Mouse (Mus musculus) small intestine, adult 2 months (tissue): ENCODE measurements around the gene Dnajc4.

Experiments used
- CTCF ChIP-seq: fragments of 200-500 bp; IDR thresholded peaks from 2 replicates; pipeline ENCODE4 v1.5.1; 2012; ENCODE audit warnings: low read depth, mild to moderate bottlenecking, control low read depth, inconsistent platforms, low read length, moderate library complexity, mixed read lengths; ENCODE audit not compliant: insufficient replicate concordance, insufficient read length; ENCODE audit errors: extremely low read depth
- POLR2A ChIP-seq: fragments of 200-500 bp; IDR thresholded peaks from 2 replicates; pipeline ENCODE4 v1.6.1; 2012; ENCODE audit warnings: low read depth, mild to moderate bottlenecking, control low read depth, inconsistent platforms, low read length, moderate library complexity

DNA sequence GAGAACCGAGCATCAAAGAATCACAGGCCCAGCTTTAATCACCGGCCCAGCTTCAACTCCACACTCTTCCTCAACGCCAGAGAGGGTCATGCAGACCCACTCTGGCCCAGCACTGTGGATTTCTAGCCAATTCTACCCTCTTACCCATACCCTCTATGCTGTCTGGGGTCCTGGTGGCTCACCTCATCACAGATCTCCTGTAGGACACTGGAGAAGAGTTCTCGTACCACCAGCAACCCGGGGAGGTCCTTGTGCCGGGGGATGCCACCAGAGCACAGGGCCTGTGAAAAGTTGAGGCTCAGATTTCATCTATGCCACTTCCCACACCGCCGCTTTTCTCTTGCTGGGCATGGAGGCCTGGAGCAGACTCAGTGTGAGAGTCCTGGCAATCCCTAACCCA lies 2.1 kb upstream of the Dnajc4 start:
- TF ChIP-seq POLR2A (no peak), CTCF (no peak)
